ENCODE assay signal across 19 mouse cellular contexts in the genomic region with DNA sequence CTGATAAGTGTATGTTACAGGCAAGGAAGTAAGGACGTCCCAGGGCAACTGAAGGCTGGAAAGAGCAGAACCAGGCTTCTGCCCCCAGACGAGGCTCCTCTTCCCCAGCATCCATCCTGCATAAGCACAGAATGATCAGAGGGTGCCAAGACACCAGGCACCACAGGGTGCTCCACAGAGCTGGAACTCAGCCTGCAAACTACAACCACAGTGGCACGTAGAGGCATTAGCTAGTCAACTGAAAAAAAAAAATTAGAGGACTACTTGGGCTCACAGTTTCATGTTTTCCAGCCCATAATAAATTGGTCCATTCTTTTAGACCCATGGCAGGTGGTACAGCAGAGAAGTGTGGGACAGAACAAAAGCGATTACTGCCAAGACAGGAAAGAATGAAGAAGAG. TPM values are rescaled to one million over a fixed set of nuclear protein-coding genes. Genes with fewer than 3 reads are reported as not detected.
DNase-seq lines count a peak whose midpoint lies in the region; ATAC-seq and TF ChIP-seq lines count a peak whose summit lies in the region.
"Had no signal": no experiment of that assay in that cellular context is flagged by ENCODE, and none has a peak within 500 bp of the region (broad histone marks: within the 10 kb centered on the region; RNA-seq: fewer than 3 reads in every experiment).

No protein-coding gene starts in this region.

- ATAC-seq in heart, embryonic 11.5 days (replicated peaks; ENCODE audit: insufficient number of reproducible peaks, low FRiP score, low TSS enrichment), result no peak
- no peak for ATAC-seq in hindbrain, postnatal 0 days
- ATAC-seq in hindbrain, embryonic 16.5 days, result no peak
- ATAC-seq in heart, postnatal 0 days (ENCODE audit: insufficient read depth, low read depth), result no peak
- ATAC-seq in stomach, embryonic 16.5 days (ENCODE audit: insufficient read depth, low FRiP score), result no peak
- no peak for ATAC-seq in forebrain, embryonic 11.5 days (replicated peaks; ENCODE audit: low FRiP score)
- ATAC-seq: forebrain, postnatal 0 days; liver, postnatal 0 days; midbrain, embryonic 13.5 days had no signal

- H3K9me3 ChIP-seq in heart, embryonic 11.5 days (replicated peaks; ENCODE audit: control insufficient read depth, low read length), result no peaks in the 10 kb centered on the region
- H3K9me3 ChIP-seq in hindbrain, postnatal 0 days (ENCODE audit: low read length), result no peaks in the 10 kb centered on the region
- H3K9me3 ChIP-seq in hindbrain, embryonic 16.5 days (ENCODE audit: control insufficient read depth, low read length), result no peaks in the 10 kb centered on the region
- H3K9me3 ChIP-seq in heart, postnatal 0 days (replicated peaks; ENCODE audit: control insufficient read depth, low read length), result no peaks in the 10 kb centered on the region
- no peaks in the 10 kb centered on the region for H3K9me3 ChIP-seq in stomach, embryonic 16.5 days (replicated peaks; ENCODE audit: control insufficient read depth, low read length)
- no peaks in the 10 kb centered on the region for H3K9me3 ChIP-seq in forebrain, embryonic 11.5 days (ENCODE audit: control insufficient read depth, low read length)
- H3K9me3 ChIP-seq: embryonic facial prominence, embryonic 15.5 days; neural tube, embryonic 15.5 days had no signal

- intact Hi-C loops in heart, postnatal 25 days (cut with DNase I), result loop anchor here (2.0 kb wide), 1 partner anchor 39 kb away; the partner anchor contains the start of gene Pdlim3

- H3K27me3 ChIP-seq in heart, embryonic 11.5 days (ENCODE audit: control insufficient read depth, insufficient read depth, low read length), result no peaks in the 10 kb centered on the region
- H3K27me3 ChIP-seq in hindbrain, postnatal 0 days (ENCODE audit: insufficient read depth, low read length), result no peaks in the 10 kb centered on the region
- H3K27me3 ChIP-seq in hindbrain, embryonic 16.5 days (replicated peaks; ENCODE audit: control insufficient read depth, insufficient read depth, low read length), result no peaks in the 10 kb centered on the region
- no peaks in the 10 kb centered on the region for H3K27me3 ChIP-seq in heart, postnatal 0 days (ENCODE audit: control insufficient read depth, insufficient read depth, low read length)
- no peaks in the 10 kb centered on the region for H3K27me3 ChIP-seq in stomach, embryonic 16.5 days (ENCODE audit: control insufficient read depth, insufficient read depth, low read length)
- H3K27me3 ChIP-seq in forebrain, embryonic 11.5 days (ENCODE audit: control insufficient read depth, insufficient read depth, low read length), result no peaks in the 10 kb centered on the region
- H3K27me3 ChIP-seq: embryonic facial prominence, embryonic 15.5 days; midbrain, embryonic 13.5 days; neural tube, embryonic 15.5 days had no signal

- no peak for DNase-seq in heart, postnatal 25 days (ENCODE audit: low spot score)
- peak; percentile 13 for DNase-seq in hindbrain, postnatal 0 days (ENCODE audit: low spot score)
- no peak for DNase-seq in heart, postnatal 0 days (ENCODE audit: low spot score)
- DNase-seq in forebrain, embryonic 11.5 days (ENCODE audit: low spot score), result no peak
- DNase-seq: adrenal gland, adult 2 months; cerebellum, adult 11 months; forebrain, postnatal 0 days; gastrocnemius, postnatal 36 days; kidney, postnatal 25 days; liver, postnatal 0 days; right cerebral cortex, postnatal 14 days; thymus, postnatal 14 days had no signal

- TF ChIP-seq EP300 in heart, postnatal 0 days (IDR thresholded peaks at IDR 0.05; ENCODE audit: low read depth), result no peak

- no peak overlapping the region for H3K4me2 ChIP-seq in heart, embryonic 11.5 days
- H3K4me2 ChIP-seq in hindbrain, postnatal 0 days (ENCODE audit: low read depth, low read length), result no peak overlapping the region
- no peak overlapping the region for H3K4me2 ChIP-seq in hindbrain, embryonic 16.5 days (ENCODE audit: low read length)
- H3K4me2 ChIP-seq in heart, postnatal 0 days (ENCODE audit: low read depth, low read length), result no peak overlapping the region
- H3K4me2 ChIP-seq in stomach, embryonic 16.5 days (ENCODE audit: low read depth, low read length), result no peak overlapping the region
- H3K4me2 ChIP-seq in forebrain, embryonic 11.5 days (ENCODE audit: low read depth, low read length, severe bottlenecking), result no peak overlapping the region
- H3K4me2 ChIP-seq: embryonic facial prominence, embryonic 15.5 days; midbrain, embryonic 13.5 days; neural tube, embryonic 15.5 days had no signal

- 61% methylated on average over 4 of the region's 4 CpGs for WGBS in heart, embryonic 11.5 days (ENCODE audit: insufficient replicate concordance)
- WGBS in hindbrain, postnatal 0 days, result 55% methylated on average over 4 of the region's 4 CpGs
- 56% methylated on average over 4 of the region's 4 CpGs for WGBS in hindbrain, embryonic 16.5 days
- 65% methylated on average over 4 of the region's 4 CpGs for WGBS in heart, postnatal 0 days
- 79% methylated on average over 4 of the region's 4 CpGs for WGBS in stomach, embryonic 16.5 days
- 70% methylated on average over 4 of the region's 4 CpGs for WGBS in forebrain, embryonic 11.5 days

- no peak overlapping the region for H3K9ac ChIP-seq in heart, embryonic 11.5 days (ENCODE audit: low read depth, low read length)
- H3K9ac ChIP-seq in hindbrain, postnatal 0 days (replicated peaks; ENCODE audit: low read length), result no peak overlapping the region
- H3K9ac ChIP-seq in hindbrain, embryonic 16.5 days (ENCODE audit: low read depth, low read length), result no peak overlapping the region
- H3K9ac ChIP-seq in heart, postnatal 0 days (replicated peaks; ENCODE audit: low read depth, low read length), result no peak overlapping the region
- H3K9ac ChIP-seq in stomach, embryonic 16.5 days (ENCODE audit: low read length), result no peak overlapping the region
- no peak overlapping the region for H3K9ac ChIP-seq in forebrain, embryonic 11.5 days (ENCODE audit: low read length)
- H3K9ac ChIP-seq: embryonic facial prominence, embryonic 15.5 days; forebrain, postnatal 0 days; liver, postnatal 0 days; midbrain, embryonic 13.5 days; neural tube, embryonic 15.5 days had no signal

- H3K4me3 ChIP-seq in heart, embryonic 11.5 days (ENCODE audit: low read depth, low read length), result no peak overlapping the region
- H3K4me3 ChIP-seq in hindbrain, postnatal 0 days (ENCODE audit: low read length), result no peak overlapping the region
- H3K4me3 ChIP-seq in hindbrain, embryonic 16.5 days (ENCODE audit: low read length), result no peak overlapping the region
- H3K4me3 ChIP-seq in heart, postnatal 0 days (ENCODE audit: low read depth, low read length), result no peak overlapping the region
- H3K4me3 ChIP-seq in stomach, embryonic 16.5 days (replicated peaks; ENCODE audit: low read length), result no peak overlapping the region
- H3K4me3 ChIP-seq in forebrain, embryonic 11.5 days (ENCODE audit: low read depth, low read length), result no peak overlapping the region
- H3K4me3 ChIP-seq: embryonic facial prominence, embryonic 15.5 days; midbrain, embryonic 13.5 days; neural tube, embryonic 15.5 days had no signal

- TF ChIP-seq CTCF in hindbrain, postnatal 0 days (IDR thresholded peaks at IDR 0.05; ENCODE audit: low read depth), result no peak
- TF ChIP-seq CTCF in heart, postnatal 0 days (IDR thresholded peaks at IDR 0.05; ENCODE audit: low read depth), result no peak

- peak overlapping the region; percentile 84 for H3K27ac ChIP-seq in heart, embryonic 11.5 days (ENCODE audit: low read depth, low read length)
- H3K27ac ChIP-seq in hindbrain, postnatal 0 days, result no peak overlapping the region
- no peak overlapping the region for H3K27ac ChIP-seq in hindbrain, embryonic 16.5 days (ENCODE audit: low read depth, low read length)
- peak overlapping the region; percentile 85 for H3K27ac ChIP-seq in heart, postnatal 0 days (ENCODE audit: low read depth)
- H3K27ac ChIP-seq in stomach, embryonic 16.5 days (ENCODE audit: low read length), result peak overlapping the region; percentile 81
- no peak overlapping the region for H3K27ac ChIP-seq in forebrain, embryonic 11.5 days (ENCODE audit: low read depth, low read length)
- H3K27ac ChIP-seq: embryonic facial prominence, embryonic 15.5 days; midbrain, embryonic 13.5 days had no signal

- peaks cover 24% of the 10 kb centered on the region for H3K4me1 ChIP-seq in heart, embryonic 11.5 days (ENCODE audit: control insufficient read depth, insufficient read depth, low read length)
- H3K4me1 ChIP-seq in hindbrain, postnatal 0 days (ENCODE audit: insufficient read depth, low read length), result no peaks in the 10 kb centered on the region
- no peaks in the 10 kb centered on the region; the same call in 1 of the 2 replicates for H3K4me1 ChIP-seq in hindbrain, embryonic 16.5 days (ENCODE audit: control insufficient read depth, insufficient read depth, low read depth, low read length)
- peaks cover 24% of the 10 kb centered on the region for H3K4me1 ChIP-seq in heart, postnatal 0 days (ENCODE audit: control insufficient read depth, insufficient read depth)
- peaks cover 10% of the 10 kb centered on the region for H3K4me1 ChIP-seq in stomach, embryonic 16.5 days (ENCODE audit: control insufficient read depth, insufficient read depth, low read length)
- H3K4me1 ChIP-seq in forebrain, embryonic 11.5 days (replicated peaks; ENCODE audit: control insufficient read depth, insufficient read depth, low read length), result no peaks in the 10 kb centered on the region
- H3K4me1 ChIP-seq: midbrain, embryonic 13.5 days had no signal

- H3K36me3 ChIP-seq in heart, embryonic 11.5 days (ENCODE audit: control insufficient read depth, insufficient read depth, low read length), result no peaks in the 10 kb centered on the region
- no peaks in the 10 kb centered on the region for H3K36me3 ChIP-seq in hindbrain, postnatal 0 days (ENCODE audit: insufficient read depth, low read length)
- no peaks in the 10 kb centered on the region for H3K36me3 ChIP-seq in hindbrain, embryonic 16.5 days (ENCODE audit: control insufficient read depth, insufficient read depth, low read length)
- no peaks in the 10 kb centered on the region for H3K36me3 ChIP-seq in heart, postnatal 0 days (replicated peaks; ENCODE audit: control insufficient read depth, insufficient read depth, low read length)
- H3K36me3 ChIP-seq in stomach, embryonic 16.5 days (ENCODE audit: control insufficient read depth, insufficient read depth, low read length), result no peaks in the 10 kb centered on the region
- H3K36me3 ChIP-seq in forebrain, embryonic 11.5 days (ENCODE audit: control insufficient read depth, insufficient read depth, low read length), result no peaks in the 10 kb centered on the region
- H3K36me3 ChIP-seq: embryonic facial prominence, embryonic 15.5 days; midbrain, embryonic 13.5 days; neural tube, embryonic 15.5 days had no signal

RNA-seq across cellular contexts. Expression of gene Pdlim3, which starts 39.4 kb away (rescaled TPM):
- polyA plus RNA-seq in heart, embryonic 11.5 days (2014; fragmentation: Nextera tagmentation; extraction: Ambion mirVana), result 307 and 355 TPM in 2 replicates
- 10 to 100 TPM; 27.1 to 35.6 TPM for total RNA-seq in heart, postnatal 25 days (2021)
- total RNA-seq in hindbrain, postnatal 0 days (2014; rRNA removed), result 23.6 and 28.8 TPM in 2 replicates
- polyA plus RNA-seq in hindbrain, postnatal 0 days (2015; fragmentation: Nextera tagmentation; extraction: Ambion mirVana), result 20.8 and 22.3 TPM in 2 replicates
- 19.7 and 27.2 TPM in 2 replicates for polyA plus RNA-seq in hindbrain, embryonic 16.5 days (2015; fragmentation: Nextera tagmentation; extraction: Ambion mirVana)
- total RNA-seq in heart, postnatal 0 days (2014; rRNA removed; ENCODE audit: low replicate concordance), result 128 and 168 TPM in 2 replicates
- 125 and 127 TPM in 2 replicates for polyA plus RNA-seq in heart, postnatal 0 days (2015; fragmentation: Nextera tagmentation; extraction: Ambion mirVana)
- 222 and 236 TPM in 2 replicates for polyA plus RNA-seq in stomach, embryonic 16.5 days (2015; fragmentation: Nextera tagmentation; extraction: Ambion mirVana)
- 10.0 and 10.3 TPM in 2 replicates for polyA plus RNA-seq in forebrain, embryonic 11.5 days (2014; fragmentation: Nextera tagmentation; extraction: Ambion mirVana)
- total RNA-seq: megakaryocyte, adult 5-6 weeks had no signal

Comparison
In these comparisons a context has a peak if more than half of its experiments do, and no peak if none do; other contexts are left out.
1. H3K27ac ChIP-seq: peak in heart, embryonic 11.5 days (single experiment), heart, postnatal 0 days (single experiment) and stomach, embryonic 16.5 days (single experiment); none in hindbrain, postnatal 0 days (single experiment), hindbrain, embryonic 16.5 days (single experiment) and forebrain, embryonic 11.5 days (single experiment).